Mouse (Mus musculus) liver, adult 2 months (tissue): ENCODE measurements at regions not wholly inside any gene's neighbourhood (a gene's known extent, or its start where the extent isn't known, plus 50 kb on each side); places are given as distances from the start of the nearest gene placed in this dataset.

Experiments used
- DNase-seq: peaks from one replicate; pipeline ENCODE4 v3.0.0-alpha.2; 2011; ENCODE audit warnings: low read depth, low spot score; ENCODE audit errors: extremely low read depth
- H3K27ac ChIP-seq: fragments of 200-500 bp; replicated peaks from 2 replicates; pipeline ENCODE4 v1.5.1; 2012; ENCODE audit warnings: low read depth, mild to moderate bottlenecking, control low read depth, inconsistent platforms, low read length; ENCODE audit not compliant: insufficient read depth
- H3K27me3 ChIP-seq: fragments of 200-500 bp; 2 replicates; pipeline ENCODE4 v1.6.1; 2012; ENCODE audit warnings: mild to moderate bottlenecking, moderate library complexity, low read length, inconsistent platforms; ENCODE audit not compliant: control insufficient read depth, insufficient read depth
- H3K36me3 ChIP-seq: fragments of 200-500 bp; 2 replicates; pipeline ENCODE4 v1.6.1; 2012; ENCODE audit warnings: low read length, inconsistent platforms; ENCODE audit not compliant: control insufficient read depth, insufficient read depth
- H3K4me1 ChIP-seq: fragments of 200-500 bp; 2 replicates; pipeline ENCODE4 v1.6.1; 2011; ENCODE audit warnings: low read length; ENCODE audit not compliant: control insufficient read depth, insufficient read depth
- H3K4me3 ChIP-seq: fragments of 200-500 bp; 2 replicates; pipeline ENCODE4 v1.5.1; 2011; ENCODE audit warnings: low read depth, mild to moderate bottlenecking, control low read depth, low read length, moderate library complexity; ENCODE audit not compliant: insufficient read depth
- H3K79me2 ChIP-seq: fragments of 200-500 bp; 2 replicates; pipeline ENCODE4 v1.6.1; 2012; ENCODE audit warnings: inconsistent platforms, mild to moderate bottlenecking, low read length, moderate library complexity; ENCODE audit not compliant: control insufficient read depth, insufficient read depth
- H3K9ac ChIP-seq: fragments of 200-500 bp; 2 replicates; pipeline ENCODE4 v1.6.1; 2012; ENCODE audit warnings: low read depth, mild to moderate bottlenecking, control low read depth, inconsistent platforms, low read length
- CTCF ChIP-seq: fragments of 200-500 bp; IDR thresholded peaks from 2 replicates; pipeline ENCODE4 v1.5.1; 2011; ENCODE audit warnings: low read depth, low read length, control low read depth
- POLR2A ChIP-seq: fragments of 200-500 bp; IDR thresholded peaks from 2 replicates; pipeline ENCODE4 v1.6.1; 2011; ENCODE audit warnings: low read length, control low read depth; ENCODE audit not compliant: insufficient read depth; ENCODE audit errors: extremely low read depth
- WGBS: fragments of 180-500 bp; shearing (Covaris S2); methylation state at CpG from one replicate; pipeline ENCODE4 v1.1.7; 2018; 5-methylcytosine and 5-hydroxymethylcytosine counted together

GRCm38 (mm10) chr2:106473458-106473857, 219.6 kb upstream of the Mpped2 start:
- no peak for TF ChIP-seq CTCF
- no peak for TF ChIP-seq POLR2A
- H3K9ac ChIP-seq, result no peak overlapping the region
- WGBS, result 76% methylated on average over 3 of the region's 3 CpGs

DNA sequence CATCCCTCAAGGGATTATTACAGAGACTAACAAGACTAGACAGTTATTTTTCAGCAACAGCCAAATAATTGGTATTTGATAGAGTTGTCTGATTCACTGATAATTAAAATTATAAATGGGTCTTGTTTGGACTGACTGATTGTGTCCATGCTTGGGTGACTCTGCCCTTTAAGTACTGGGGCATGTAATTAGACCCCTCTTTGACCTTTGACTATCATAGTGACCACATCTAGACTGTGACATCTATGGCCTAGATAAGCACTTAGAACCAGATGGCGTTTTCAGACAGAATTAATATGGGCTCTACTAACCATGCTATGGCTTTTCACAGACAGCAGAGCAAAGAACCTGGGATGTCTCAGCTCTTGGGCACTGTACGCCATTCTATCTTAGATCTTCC, 215.1 kb upstream of the Mpped2 start:
- no peaks in the 10 kb centered on the region for H3K36me3 ChIP-seq
- no peak overlapping the region for H3K9ac ChIP-seq
- TF ChIP-seq POLR2A, result no peak
- no peak for TF ChIP-seq CTCF
- H3K4me3 ChIP-seq, result no peak overlapping the region
- H3K27me3 ChIP-seq, result no peaks in the 10 kb centered on the region
- no peaks in the 10 kb centered on the region for H3K4me1 ChIP-seq
- H3K79me2 ChIP-seq, result no peaks in the 10 kb centered on the region
- H3K27ac ChIP-seq, result no peak overlapping the region
- DNase-seq, result no peak
- WGBS, result 78% methylated on average over 2 of the region's 2 CpGs

More at GRCm38 (mm10) chr2:106473458-106473857, 219.6 kb upstream of the Mpped2 start:
- H3K36me3 ChIP-seq, result no peaks in the 10 kb centered on the region
- DNase-seq, result no peak
- no peaks in the 10 kb centered on the region for H3K27me3 ChIP-seq
- H3K4me1 ChIP-seq, result no peaks in the 10 kb centered on the region
- no peak overlapping the region for H3K27ac ChIP-seq
- H3K4me3 ChIP-seq, result no peak overlapping the region
- H3K79me2 ChIP-seq, result no peaks in the 10 kb centered on the region

DNA sequence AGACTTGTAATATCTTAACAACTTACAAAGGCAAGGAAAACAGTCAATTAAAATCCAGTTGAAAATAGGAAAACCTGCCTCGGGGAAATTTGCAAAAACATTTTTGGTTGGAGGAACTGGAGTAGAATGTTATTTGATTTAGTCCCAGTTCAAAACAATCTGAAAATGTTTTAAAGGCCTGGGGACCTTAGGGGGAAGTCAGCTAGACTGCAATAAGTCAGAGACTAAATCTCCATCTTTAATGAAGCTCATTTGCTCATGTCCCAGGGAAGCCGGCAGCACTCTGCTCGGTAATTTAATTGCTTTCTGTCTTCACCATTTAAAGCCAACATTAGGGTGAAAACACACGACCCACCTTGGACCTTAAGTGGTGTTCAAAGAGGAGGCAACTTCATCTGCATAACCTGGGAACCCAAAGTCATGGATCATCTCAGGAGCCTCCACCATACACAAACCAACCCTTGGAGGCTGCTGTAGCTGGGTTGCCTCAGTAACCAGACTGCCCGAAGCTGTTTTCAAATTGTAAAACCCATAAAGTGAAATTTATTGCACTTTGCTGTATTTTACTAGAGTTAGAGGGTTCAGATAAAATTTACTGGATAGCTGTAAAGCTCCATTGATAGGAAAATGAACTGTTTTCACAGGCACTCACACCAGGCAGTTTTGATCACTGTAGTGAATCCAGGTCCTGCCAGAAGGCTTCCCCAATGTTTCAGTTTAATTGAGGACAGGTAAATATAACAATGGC, 205.6 kb upstream of the Mpped2 start:
- Histone ChIP-seq H3K4me3 (no peak overlapping the region), H3K9ac (no peak overlapping the region), H3K36me3 (no peaks in the 10 kb centered on the region), H3K4me1 (no peaks in the 10 kb centered on the region), H3K79me2 (no peaks in the 10 kb centered on the region), H3K27me3 (no peaks in the 10 kb centered on the region), H3K27ac (no peak overlapping the region)
- DNase-seq, result no peak
- WGBS, result 80% methylated on average over 5 of the region's 5 CpGs
- TF ChIP-seq CTCF, result no peak

DNA sequence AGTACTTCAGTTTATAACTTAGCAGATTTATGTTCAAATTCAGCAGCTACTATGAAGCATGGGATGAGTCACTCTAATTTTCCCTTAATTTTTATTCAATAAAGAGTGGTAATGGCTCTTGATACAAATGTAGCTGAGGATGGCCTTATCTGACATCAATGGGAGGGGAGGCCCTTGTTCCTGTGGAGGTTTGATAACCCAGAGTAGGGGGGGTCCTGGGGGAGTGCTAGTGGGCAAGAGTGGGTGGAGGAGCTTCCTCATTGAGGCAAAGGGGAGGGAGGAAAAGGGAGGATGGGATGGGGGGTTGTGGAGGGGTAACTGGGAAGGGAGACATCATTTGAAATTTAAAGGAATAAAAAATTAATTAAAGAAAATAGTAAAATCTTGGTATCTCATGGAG, 194.3 kb upstream of the Mpped2 start:
- Histone ChIP-seq H3K27me3 (no peaks in the 10 kb centered on the region), H3K36me3 (no peaks in the 10 kb centered on the region), H3K4me3 (no peak overlapping the region), H3K27ac (no peak overlapping the region), H3K79me2 (no peaks in the 10 kb centered on the region), H3K4me1 (no peaks in the 10 kb centered on the region), H3K9ac (no peak overlapping the region)
- no peak for DNase-seq
- TF ChIP-seq CTCF, result no peak
- no peak for TF ChIP-seq POLR2A

GRCm38 (mm10) chr2:106499227-106499928, 193.7 kb upstream of the Mpped2 start:
- no peak overlapping the region for H3K9ac ChIP-seq
- no peaks in the 10 kb centered on the region for H3K4me1 ChIP-seq
- DNase-seq, result no peak
- H3K36me3 ChIP-seq, result no peaks in the 10 kb centered on the region
- H3K27me3 ChIP-seq, result no peaks in the 10 kb centered on the region
- H3K4me3 ChIP-seq, result no peak overlapping the region
- no peak for TF ChIP-seq POLR2A
- no peak for TF ChIP-seq CTCF
- H3K79me2 ChIP-seq, result no peaks in the 10 kb centered on the region
- WGBS, result 81% methylated on average over 3 of the region's 3 CpGs
- H3K27ac ChIP-seq, result no peak overlapping the region

DNA sequence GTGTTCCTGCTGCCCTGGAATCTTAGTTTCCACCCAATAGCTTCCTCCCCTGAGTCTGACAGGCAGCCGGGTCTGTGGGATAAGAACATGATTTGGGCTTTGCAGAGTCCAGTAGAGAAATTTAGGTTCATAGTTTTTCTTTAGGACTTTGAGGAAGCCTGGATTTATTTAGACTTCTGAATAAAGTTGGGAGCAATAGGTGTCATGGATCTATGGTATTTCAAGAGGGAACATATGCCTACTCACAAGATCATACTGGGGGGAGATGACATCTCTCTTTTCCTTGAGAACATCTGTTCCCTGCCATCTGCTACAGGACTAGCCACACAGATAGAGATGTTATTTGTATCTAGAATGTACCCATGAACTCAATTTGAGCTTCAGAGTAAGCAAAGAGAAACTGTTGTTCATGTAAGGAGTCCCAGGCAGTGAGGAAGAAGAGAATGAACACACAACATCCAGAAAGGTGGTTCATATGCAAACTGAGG, 188.1 kb upstream of the Mpped2 start:
- WGBS, result 80% methylated on average over 1 of the region's 1 CpGs
- H3K9ac ChIP-seq, result no peak overlapping the region
- TF ChIP-seq CTCF (no peak), POLR2A (no peak)
- no peaks in the 10 kb centered on the region for H3K36me3 ChIP-seq
- no peak for DNase-seq
- no peaks in the 10 kb centered on the region for H3K79me2 ChIP-seq
- H3K27ac ChIP-seq, result no peak overlapping the region
- H3K27me3 ChIP-seq, result no peaks in the 10 kb centered on the region
- H3K4me3 ChIP-seq, result no peak overlapping the region
- H3K4me1 ChIP-seq, result no peaks in the 10 kb centered on the region
